Mouse (Mus musculus) adrenal gland, adult 10 weeks (tissue): ENCODE measurements around the gene Sprr2j-ps. TPM values are rescaled to one million over a fixed set of nuclear protein-coding genes. Genes with fewer than 3 reads are reported as not detected.

Source experiments
- polyA plus RNA-seq: library from polyadenylated mRNA; stranded (reverse); fragments of 350-450 nt; fragmentation: Illumina TruSeq; extraction: RNeasy Lipid Tissue Mini Kit (QIAGEN cat#74804); gene quantifications from one replicate; pipeline ENCODE4 v1.2.3, GENCODE M21; 2014; ENCODE audit warnings: low read depth, low replicate concordance

Gene Sprr2j-ps
- not detected for polyA plus RNA-seq

GRCm38 (mm10) chr3:92417782-92418181 lies at the start of gene Sprr2j-ps:
Gene Sprr2j-ps (plus strand): TSS chr3:92418082.

GRCm38 (mm10) chr3:92385385-92385784 lies 32.5 kb upstream of the Sprr2j-ps start, which contains the start of gene Sprr2h:
Gene Sprr2h (plus strand): TSS chr3:92385685.

GRCm38 (mm10) chr3:92407691-92408090 lies 10.2 kb upstream of the Sprr2j-ps start, which contains the start of gene Sprr2i:
Gene Sprr2i (plus strand): TSS chr3:92407991.

GRCm38 (mm10) chr3:92429323-92429722 lies 11.4 kb downstream of the Sprr2j-ps start, which contains the start of gene Gm9774:
Gene Gm9774 (minus strand): TSS chr3:92429423.

GRCm38 (mm10) chr3:92432282-92432681 lies 14.4 kb downstream of the Sprr2j-ps start, which contains the start of gene Sprr2k:
Gene Sprr2k (plus strand): TSS chr3:92432582.

GRCm38 (mm10) chr3:92438689-92439088 lies 20.8 kb downstream of the Sprr2j-ps start, which contains the start of gene Sprr1b:
Gene Sprr1b (minus strand): TSS chr3:92438789.

GRCm38 (mm10) chr3:92458620-92459019 lies 40.7 kb downstream of the Sprr2j-ps start, which contains the start of gene Sprr3:
Gene Sprr3 (minus strand): TSS chr3:92458720.

Other genes with a start within 250 kb of the Sprr2j-ps start
- gene Sprr2a1, start 202.3 kb upstream of the Sprr2j-ps start, polyA plus RNA-seq = not detected
- 0.41 TPM for gene Sprr2a2, start 202.2 kb upstream of the Sprr2j-ps start, polyA plus RNA-seq
- not detected for gene Sprr2a3, start 132.7 kb upstream of the Sprr2j-ps start, polyA plus RNA-seq
- gene Sprr2b, start 101.5 kb upstream of the Sprr2j-ps start, polyA plus RNA-seq = not detected
- gene Sprr2d, start 78.9 kb upstream of the Sprr2j-ps start, polyA plus RNA-seq = not detected
- gene Sprr2e, start 65.9 kb upstream of the Sprr2j-ps start, polyA plus RNA-seq = not detected
- gene Sprr2f, start 52.9 kb upstream of the Sprr2j-ps start, polyA plus RNA-seq = not detected
- not detected for gene Sprr2h, start 32.4 kb upstream of the Sprr2j-ps start, polyA plus RNA-seq
- not detected for gene Sprr2i, start 10.1 kb upstream of the Sprr2j-ps start, polyA plus RNA-seq
- gene Gm9774, start 11.3 kb downstream of the Sprr2j-ps start, polyA plus RNA-seq = 10.1 TPM
- gene Sprr2k, start 14.5 kb downstream of the Sprr2j-ps start, polyA plus RNA-seq = not detected
- not detected for gene Sprr1b, start 20.7 kb downstream of the Sprr2j-ps start, polyA plus RNA-seq
- not detected for gene Sprr3, start 40.6 kb downstream of the Sprr2j-ps start, polyA plus RNA-seq
- gene Sprr1a, start 67.8 kb downstream of the Sprr2j-ps start, polyA plus RNA-seq = not detected
- gene Sprr4, start 82.4 kb downstream of the Sprr2j-ps start, polyA plus RNA-seq = not detected
- not detected for gene 2310046K23Rik, start 116.4 kb downstream of the Sprr2j-ps start, polyA plus RNA-seq
- gene Ivl, start 155.7 kb downstream of the Sprr2j-ps start, polyA plus RNA-seq = not detected
- gene Smcp, start 170.9 kb downstream of the Sprr2j-ps start, polyA plus RNA-seq = not detected
- gene 2210017I01Rik, start 189.4 kb downstream of the Sprr2j-ps start, polyA plus RNA-seq = not detected
- gene Lce6a, start 203.6 kb downstream of the Sprr2j-ps start, polyA plus RNA-seq = not detected
- not detected for gene Lce1a1, start 230.2 kb downstream of the Sprr2j-ps start, polyA plus RNA-seq
- not detected for gene Lce1b, start 238.8 kb downstream of the Sprr2j-ps start, polyA plus RNA-seq